In genomic region chr8:4413764-4414163, GRCm38 (mm10) we compare ENCODE assay signal across 10 mouse cellular contexts.
DNase-seq lines count a peak whose midpoint lies in the region; ATAC-seq lines count a peak whose summit lies in the region.
"Had no signal": no experiment of that assay in that cellular context is flagged by ENCODE, and none has a peak within 500 bp of the region (broad histone marks: within the 10 kb centered on the region; RNA-seq: fewer than 3 reads in every experiment).

No protein-coding gene starts in this region.

- ATAC-seq in embryonic facial prominence, embryonic 15.5 days (ENCODE audit: insufficient number of reproducible peaks, low FRiP score, low TSS enrichment, low read depth): 0 out of 2 replicates have a peak, but pooled peaks have one; percentile 19
- peak; percentile 52; the same call in 1 of the 2 replicates for ATAC-seq in hindbrain, embryonic 16.5 days
- ATAC-seq in neural tube, embryonic 14.5 days (ENCODE audit: low read depth): peak; percentile 76; the same call in 1 of the 2 replicates
- ATAC-seq in megakaryocyte progenitor cell, adult 5-6 weeks (replicated peaks; ENCODE audit: poor library complexity): no peak

- H3K4me1 ChIP-seq in embryonic facial prominence, embryonic 15.5 days: no peaks in the 10 kb centered on the region
- no peaks in the 10 kb centered on the region for H3K4me1 ChIP-seq in hindbrain, embryonic 16.5 days (ENCODE audit: control insufficient read depth, insufficient read depth, low read depth, low read length)
- H3K4me1 ChIP-seq in neural tube, embryonic 14.5 days (ENCODE audit: control insufficient read depth, insufficient read depth, low read length): no peaks in the 10 kb centered on the region

- no peak overlapping the region for H3K9ac ChIP-seq in embryonic facial prominence, embryonic 15.5 days
- no peak overlapping the region for H3K9ac ChIP-seq in hindbrain, embryonic 16.5 days (ENCODE audit: low read depth, low read length)
- no peak overlapping the region for H3K9ac ChIP-seq in neural tube, embryonic 14.5 days (replicated peaks; ENCODE audit: low read depth, low read length)
- H3K9ac ChIP-seq: limb, embryonic 12.5 days had no signal

- H3K4me2 ChIP-seq in embryonic facial prominence, embryonic 15.5 days (replicated peaks): no peak overlapping the region
- H3K4me2 ChIP-seq in hindbrain, embryonic 16.5 days (ENCODE audit: low read length): no peak overlapping the region
- no peak overlapping the region for H3K4me2 ChIP-seq in neural tube, embryonic 14.5 days (ENCODE audit: low read depth, low read length)
- H3K4me2 ChIP-seq: limb, embryonic 12.5 days had no signal

- peak overlapping the region; percentile 55; the same call in 1 of the 2 replicates for H3K27ac ChIP-seq in embryonic facial prominence, embryonic 15.5 days (replicated peaks)
- no peak overlapping the region for H3K27ac ChIP-seq in hindbrain, embryonic 16.5 days (ENCODE audit: low read depth, low read length)
- H3K27ac ChIP-seq in neural tube, embryonic 14.5 days (ENCODE audit: low read depth, low read length): no peak overlapping the region
- H3K27ac ChIP-seq: heart, adult 2 months; limb, embryonic 12.5 days had no signal

- WGBS in embryonic facial prominence, embryonic 15.5 days: 39% methylated on average over 4 of the region's 4 CpGs
- WGBS in hindbrain, embryonic 16.5 days: 12% methylated on average over 4 of the region's 4 CpGs
- WGBS in neural tube, embryonic 14.5 days: 20% methylated on average over 4 of the region's 4 CpGs

- no peaks in the 10 kb centered on the region for H3K9me3 ChIP-seq in embryonic facial prominence, embryonic 15.5 days (replicated peaks)
- H3K9me3 ChIP-seq in hindbrain, embryonic 16.5 days (ENCODE audit: control insufficient read depth, low read length): no peaks in the 10 kb centered on the region
- no peaks in the 10 kb centered on the region for H3K9me3 ChIP-seq in neural tube, embryonic 14.5 days (ENCODE audit: control insufficient read depth, low read length)
- H3K9me3 ChIP-seq: limb, embryonic 12.5 days had no signal

- H3K27me3 ChIP-seq in embryonic facial prominence, embryonic 15.5 days: no peaks in the 10 kb centered on the region
- H3K27me3 ChIP-seq in hindbrain, embryonic 16.5 days (replicated peaks; ENCODE audit: control insufficient read depth, insufficient read depth, low read length): no peaks in the 10 kb centered on the region
- H3K27me3 ChIP-seq in neural tube, embryonic 14.5 days (ENCODE audit: control insufficient read depth, insufficient read depth, low read length): no peaks in the 10 kb centered on the region
- H3K27me3 ChIP-seq: limb, embryonic 12.5 days had no signal

- no peaks in the 10 kb centered on the region for H3K36me3 ChIP-seq in embryonic facial prominence, embryonic 15.5 days
- no peaks in the 10 kb centered on the region for H3K36me3 ChIP-seq in hindbrain, embryonic 16.5 days (ENCODE audit: control insufficient read depth, insufficient read depth, low read length)
- H3K36me3 ChIP-seq in neural tube, embryonic 14.5 days (ENCODE audit: control insufficient read depth, insufficient read depth, low read length): no peaks in the 10 kb centered on the region
- H3K36me3 ChIP-seq: limb, embryonic 12.5 days had no signal

- H3K4me3 ChIP-seq in embryonic facial prominence, embryonic 15.5 days (replicated peaks): no peak overlapping the region
- no peak overlapping the region for H3K4me3 ChIP-seq in hindbrain, embryonic 16.5 days (ENCODE audit: low read length)
- no peak overlapping the region for H3K4me3 ChIP-seq in neural tube, embryonic 14.5 days (ENCODE audit: low read depth, low read length)
- H3K4me3 ChIP-seq: heart, adult 2 months; limb, embryonic 12.5 days had no signal

- peak; percentile 14 for DNase-seq in layer of hippocampus, adult 9-11 months
- no peak for DNase-seq in layer of hippocampus, adult 18-20 months (ENCODE audit: low spot score in 2 of 2)
- no peak for DNase-seq in adrenal gland, adult 2 months
- DNase-seq in ovary, postnatal 36 days (ENCODE audit: low spot score): no peak
